Mouse (Mus musculus) limb, embryonic 14.5 days (tissue): ENCODE results near the gene Sertad4. TPM values are rescaled to one million over a fixed set of nuclear protein-coding genes. Genes with fewer than 3 reads are reported as not detected.

Experiments used
- ATAC-seq: fragments of 200-750 bp; cut with Nextera tagmentation; 2 replicates; pipeline ENCODE4 v1.8.0; 2017; ENCODE audit warnings: low read depth, moderate number of reproducible peaks, moderate TSS enrichment; ENCODE audit not compliant: low FRiP score
- DNase-seq: peaks from one replicate; pipeline ENCODE4 v3.0.0-alpha.2; 2015; ENCODE audit warnings: low spot score
- H3K27ac ChIP-seq: fragments of 300-500 bp; sonication (generic); replicated peaks from 2 replicates; pipeline ENCODE4 v1.5.1; 2014; ENCODE audit warnings: low read depth, mild to moderate bottlenecking, low read length, moderate library complexity, mixed read lengths
- H3K27me3 ChIP-seq: fragments of 300-500 bp; sonication (generic); 2 replicates; pipeline ENCODE4 v1.6.1; 2014; ENCODE audit warnings: low read length, mixed read lengths; ENCODE audit not compliant: control insufficient read depth, insufficient read depth
- H3K36me3 ChIP-seq: fragments of 300-500 bp; sonication (generic); 2 replicates; pipeline ENCODE4 v1.6.1; 2014; ENCODE audit warnings: mild to moderate bottlenecking, low read length, moderate library complexity, mixed read lengths; ENCODE audit not compliant: control insufficient read depth, insufficient read depth
- H3K4me1 ChIP-seq: fragments of 300-500 bp; sonication (generic); 2 replicates; pipeline ENCODE4 v1.6.1; 2014; ENCODE audit warnings: antibody characterized with exemption, low read length, mixed read lengths; ENCODE audit not compliant: control insufficient read depth, insufficient read depth
- H3K4me2 ChIP-seq: fragments of 300-500 bp; sonication (generic); replicated peaks from 2 replicates; pipeline ENCODE4 v1.6.1; 2014; ENCODE audit warnings: low read depth, mild to moderate bottlenecking, low read length, moderate library complexity; ENCODE audit not compliant: severe bottlenecking
- H3K4me3 ChIP-seq: fragments of 300-500 bp; sonication (generic); replicated peaks from 2 replicates; pipeline ENCODE4 v1.5.1; 2014; ENCODE audit warnings: low read length
- H3K9ac ChIP-seq: fragments of 300-500 bp; sonication (generic); 2 replicates; pipeline ENCODE4 v1.6.1; 2014; ENCODE audit warnings: mild to moderate bottlenecking, low read depth, low read length, moderate library complexity; ENCODE audit not compliant: severe bottlenecking
- H3K9me3 ChIP-seq: fragments of 300-500 bp; sonication (generic); 2 replicates; pipeline ENCODE4 v1.6.1; 2016; ENCODE audit warnings: low read length; ENCODE audit not compliant: control insufficient read depth
- POLR2A ChIP-seq: fragments of 200-500 bp; IDR thresholded peaks from 2 replicates; pipeline ENCODE4 v1.8.0; 2012; ENCODE audit warnings: inconsistent platforms, mild to moderate bottlenecking, moderate library complexity, borderline replicate concordance; ENCODE audit not compliant: insufficient read depth, insufficient read length; ENCODE audit errors: extremely low read depth
- WGBS: fragments of 180-500 bp; shearing (Covaris S2); extraction: QIAGEN DNeasy Blood & Tissue Kit; methylation state at CpG from one replicate; pipeline ENCODE4 v1.1.7; 2014; 5-methylcytosine and 5-hydroxymethylcytosine counted together
- polyA plus RNA-seq, 2 experiments: library from polyadenylated mRNA; depleted of rRNA in 1 of 2; stranded (reverse) in 1 of 2; unstranded in 1 of 2; fragments of >200 nt; fragmentation: Nextera tagmentation in 1 of 2; extraction: Ambion mirVana in 1 of 2; gene quantifications; 2 replicates each; pipeline versions ENCODE4 v1.2.1 to v1.2.3; 2012 to 2014

The Sertad4 gene
- polyA plus RNA-seq, 2 experiments: 84.7 to 110 TPM

DNA sequence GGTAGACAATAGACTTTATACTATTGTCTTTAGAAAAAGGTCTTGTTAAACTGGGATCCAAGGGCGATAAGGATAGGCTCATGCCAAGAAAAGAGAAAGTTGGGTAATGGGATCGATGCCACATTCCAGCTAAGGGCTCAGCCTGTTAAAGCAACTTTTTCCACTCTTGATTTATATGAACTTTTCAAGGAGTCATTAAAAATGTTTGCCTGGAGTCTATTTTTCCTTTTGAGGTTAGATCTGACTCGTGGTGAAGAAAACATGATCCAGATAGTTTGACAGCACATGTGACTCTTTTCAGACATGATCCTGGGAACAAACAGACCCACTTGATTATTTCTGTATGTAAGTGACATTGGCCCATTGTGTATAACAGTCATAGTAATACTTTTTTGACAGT, 35.2 kb upstream of the Sertad4 start:
- Histone ChIP-seq H3K4me3 (no peak overlapping the region), H3K36me3 (no peaks in the 10 kb centered on the region), H3K27ac (no peak overlapping the region), H3K9ac (no peak overlapping the region), H3K4me2 (no peak overlapping the region), H3K4me1 (no peaks in the 10 kb centered on the region), H3K9me3 (no peaks in the 10 kb centered on the region), H3K27me3 (no peaks in the 10 kb centered on the region)
- 51% methylated on average over 3 of the region's 3 CpGs for WGBS
- DNase-seq: no peak
- ATAC-seq: no peak
- TF ChIP-seq POLR2A: no peak

DNA sequence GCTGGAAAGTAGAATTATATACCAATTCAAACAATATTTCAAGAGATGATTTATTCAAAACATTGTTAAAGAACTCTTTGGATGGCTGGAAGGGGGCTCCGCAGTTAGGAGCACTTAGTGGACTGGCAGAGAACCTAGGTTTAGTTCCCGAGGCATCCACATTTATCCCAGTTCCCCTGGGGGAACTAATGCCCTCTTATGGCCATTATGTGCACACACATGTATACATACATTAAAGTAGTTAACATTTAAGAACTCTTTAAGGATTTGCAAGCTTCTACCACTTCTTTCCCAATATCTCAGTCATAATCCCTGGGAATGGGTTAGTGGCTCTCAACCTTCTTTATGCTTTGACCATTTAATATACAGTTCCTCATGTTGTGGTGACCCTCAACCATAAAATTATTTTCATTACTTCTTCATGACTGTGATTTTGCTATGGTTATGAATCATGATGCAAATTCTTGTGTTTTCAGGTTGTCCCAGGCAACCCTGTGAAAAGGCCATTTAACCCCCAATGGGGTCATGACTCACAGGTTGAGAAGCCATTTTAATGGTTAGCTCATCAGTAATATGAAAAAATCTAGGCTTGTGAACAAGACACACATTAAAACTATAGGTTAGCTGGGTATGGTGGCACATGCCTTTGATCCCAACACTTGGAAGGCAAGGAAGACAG, 27.2 kb upstream of the Sertad4 start:
- ATAC-seq (no peak), DNase-seq (no peak)
- Histone ChIP-seq H3K4me3 (no peak overlapping the region), H3K27ac (no peak overlapping the region), H3K4me2 (no peak overlapping the region), H3K9ac (no peak overlapping the region), H3K4me1 (no peaks in the 10 kb centered on the region), H3K36me3 (no peaks in the 10 kb centered on the region), H3K9me3 (no peaks in the 10 kb centered on the region), H3K27me3 (no peaks in the 10 kb centered on the region)
- WGBS: 68% methylated on average over 2 of the region's 2 CpGs
- TF ChIP-seq POLR2A: no peak

DNA sequence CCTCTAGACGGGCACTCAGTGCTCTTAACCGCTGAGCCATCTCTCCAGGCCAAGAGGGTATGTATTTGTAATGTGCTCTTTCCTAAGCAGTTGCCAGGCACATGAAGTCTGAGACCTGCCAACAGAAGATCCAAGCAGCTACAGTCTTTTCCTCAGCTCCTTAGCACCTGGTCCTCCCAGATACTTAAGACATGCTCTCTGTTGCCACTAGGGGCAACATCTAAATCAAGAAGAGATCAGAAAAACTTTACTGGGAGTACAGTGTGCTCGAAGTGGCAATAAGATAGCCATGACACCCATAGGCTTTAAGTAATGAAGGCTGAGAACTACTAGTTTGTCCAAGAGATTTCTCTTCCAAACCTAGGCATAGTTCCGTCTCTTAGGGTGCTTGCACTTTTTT, 24.6 kb upstream of the Sertad4 start:
- DNase-seq (no peak), ATAC-seq (no peak)
- Histone ChIP-seq H3K27ac (no peak overlapping the region), H3K9me3 (no peaks in the 10 kb centered on the region), H3K4me1 (no peaks in the 10 kb centered on the region), H3K4me3 (no peak overlapping the region), H3K36me3 (no peaks in the 10 kb centered on the region), H3K4me2 (no peak overlapping the region), H3K27me3 (no peaks in the 10 kb centered on the region; the same call in 1 of the 2 replicates), H3K9ac (no peak overlapping the region)
- TF ChIP-seq POLR2A: no peak
- WGBS: 76% methylated on average over 4 of the region's 4 CpGs

DNA sequence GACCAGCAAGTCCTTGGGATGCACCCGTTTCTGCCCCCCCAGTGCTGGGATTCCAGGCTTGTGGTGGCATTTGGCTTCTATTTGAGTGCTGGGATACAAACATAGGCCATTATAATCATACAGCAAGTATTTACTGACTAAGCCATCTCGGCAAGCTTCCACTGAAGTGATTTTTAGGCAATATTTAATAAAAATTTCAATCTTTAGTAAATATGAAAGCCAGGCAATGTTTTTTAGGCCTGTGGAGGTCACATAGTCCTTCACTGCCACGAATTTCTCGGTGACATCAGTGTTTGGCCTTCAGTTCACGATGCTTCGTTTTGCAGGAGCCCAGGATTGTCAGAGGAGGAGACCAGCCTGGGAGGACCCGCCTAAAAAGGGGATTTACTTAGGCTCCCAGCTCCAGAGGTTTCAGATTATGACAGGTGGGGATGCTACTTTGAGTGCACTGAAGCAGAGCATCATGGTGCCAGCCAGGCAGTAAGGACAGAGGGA, 23.6 kb upstream of the Sertad4 start:
- TF ChIP-seq POLR2A: no peak
- H3K27me3 ChIP-seq: no peaks in the 10 kb centered on the region; the same call in 1 of the 2 replicates
- no peaks in the 10 kb centered on the region for H3K36me3 ChIP-seq
- DNase-seq: no peak
- no peak for ATAC-seq
- 85% methylated on average over 7 of the region's 7 CpGs for WGBS
- H3K9me3 ChIP-seq: no peaks in the 10 kb centered on the region
- no peak overlapping the region for H3K27ac ChIP-seq
- no peak overlapping the region for H3K9ac ChIP-seq
- H3K4me1 ChIP-seq: no peaks in the 10 kb centered on the region
- H3K4me3 ChIP-seq: no peak overlapping the region
- no peak overlapping the region for H3K4me2 ChIP-seq

DNA sequence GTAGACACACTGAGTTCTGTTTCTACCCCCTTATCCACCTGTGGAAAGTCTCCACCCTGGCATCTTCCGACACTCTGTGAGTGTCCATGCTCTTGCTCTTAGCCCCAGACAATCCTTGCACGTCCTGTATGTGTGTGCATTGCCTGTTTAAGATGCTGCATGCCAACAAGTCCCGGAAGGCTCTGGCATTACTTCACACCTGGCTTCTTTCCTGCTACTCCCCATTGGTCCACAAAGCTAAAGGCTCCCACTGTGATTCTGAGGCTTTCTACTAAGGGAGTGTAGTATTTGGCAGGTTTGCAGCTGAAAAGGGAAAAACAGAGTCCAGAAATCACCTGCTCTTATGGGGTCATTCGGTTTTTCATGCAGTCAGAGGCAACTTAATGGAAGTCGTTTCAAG, 17.3 kb upstream of the Sertad4 start:
- H3K27ac ChIP-seq: no peak overlapping the region
- no peak for TF ChIP-seq POLR2A
- ATAC-seq: no peak
- WGBS: 42% methylated on average over 5 of the region's 5 CpGs
- H3K9me3 ChIP-seq: no peaks in the 10 kb centered on the region
- no peak overlapping the region for H3K4me3 ChIP-seq
- no peak overlapping the region for H3K9ac ChIP-seq
- no peak overlapping the region for H3K4me2 ChIP-seq
- peaks cover 8% of the 10 kb centered on the region; the same call in 1 of the 2 replicates for H3K4me1 ChIP-seq
- DNase-seq: no peak
- H3K27me3 ChIP-seq: no peaks in the 10 kb centered on the region; the same call in 1 of the 2 replicates
- no peaks in the 10 kb centered on the region for H3K36me3 ChIP-seq
